Mouse (Mus musculus) kidney, postnatal 0 days (tissue): ENCODE measurements around the gene Nfia. TPM values are rescaled to one million over a fixed set of nuclear protein-coding genes. Genes with fewer than 3 reads are reported as not detected.

Experiments used
- ATAC-seq: fragments of 200-750 bp; cut with Nextera tagmentation; replicated peaks from 2 replicates; pipeline ENCODE4 v1.8.0; 2017; ENCODE audit warnings: low read depth, moderate number of reproducible peaks, moderate TSS enrichment, moderate library complexity; ENCODE audit not compliant: low FRiP score
- DNase-seq: peaks from one replicate; pipeline ENCODE4 v3.0.0-alpha.2; 2016; ENCODE audit warnings: low spot score
- H3K27ac ChIP-seq: fragments of 300-500 bp; sonication (generic); 2 replicates; pipeline ENCODE4 v1.5.1; 2014; ENCODE audit warnings: mild to moderate bottlenecking
- H3K27me3 ChIP-seq: fragments of 300-500 bp; sonication (generic); 2 replicates; pipeline ENCODE4 v1.6.1; 2014; ENCODE audit warnings: low read length, mixed read lengths; ENCODE audit not compliant: insufficient read depth
- H3K36me3 ChIP-seq: fragments of 300-500 bp; sonication (generic); 2 replicates; pipeline ENCODE4 v1.6.1; 2014; ENCODE audit warnings: low read length, mixed read lengths; ENCODE audit not compliant: insufficient read depth
- H3K4me1 ChIP-seq: fragments of 300-500 bp; sonication (generic); replicated peaks from 2 replicates; pipeline ENCODE4 v1.6.1; 2014; ENCODE audit warnings: antibody characterized with exemption, low read length, mixed read lengths; ENCODE audit not compliant: insufficient read depth
- H3K4me2 ChIP-seq: fragments of 300-500 bp; sonication (generic); 2 replicates; pipeline ENCODE4 v1.6.1; 2014; ENCODE audit warnings: mild to moderate bottlenecking, low read length, moderate library complexity, mixed read lengths
- H3K4me3 ChIP-seq: fragments of 300-500 bp; sonication (generic); replicated peaks from 2 replicates; pipeline ENCODE4 v1.5.1; 2014; ENCODE audit warnings: low read depth, low read length
- H3K9ac ChIP-seq: fragments of 300-500 bp; sonication (generic); 2 replicates; pipeline ENCODE4 v1.6.1; 2014; ENCODE audit warnings: low read depth, low read length
- H3K9me3 ChIP-seq: fragments of 300-500 bp; sonication (generic); replicated peaks from 2 replicates; pipeline ENCODE4 v1.6.1; 2016; ENCODE audit warnings: low read length, inconsistent platforms, mixed read lengths
- CTCF ChIP-seq: IDR thresholded peaks from 2 replicates; pipeline ENCODE4 v1.5.1; 2016; ENCODE audit warnings: antibody characterized with exemption, low read depth, mild to moderate bottlenecking, moderate library complexity
- WGBS: fragments of 180-500 bp; shearing (Covaris S2); extraction: QIAGEN DNeasy Blood & Tissue Kit; methylation state at CpG from one replicate; pipeline ENCODE4 v1.1.7; 2014; 5-methylcytosine and 5-hydroxymethylcytosine counted together
- polyA plus RNA-seq: library from polyadenylated mRNA; unstranded; fragments of >200 nt; fragmentation: Nextera tagmentation; extraction: Ambion mirVana; gene quantifications from 2 replicates; pipeline ENCODE4 v1.2.1, GENCODE M21; 2015

Nfia gene
- polyA plus RNA-seq, 1 experiment from 2014 or later: 25.9 TPM

- Histone ChIP-seq H3K27ac (no peak overlapping the region), H3K4me1 (peaks cover 22% of the 10 kb centered on the region), H3K9me3 (no peaks in the 10 kb centered on the region), H3K9ac (no peak overlapping the region), H3K27me3 (no peaks in the 10 kb centered on the region), H3K36me3 (no peaks in the 10 kb centered on the region), H3K4me2 (no peak overlapping the region), H3K4me3 (no peak overlapping the region)
- no peak for DNase-seq
- WGBS: 91% methylated on average over 4 of the region's 4 CpGs
- no peak for TF ChIP-seq CTCF
- ATAC-seq: no peak
Measured at GRCm38 (mm10) chr4:98109911-98110310, 337.4 kb downstream of the Nfia start.

DNA sequence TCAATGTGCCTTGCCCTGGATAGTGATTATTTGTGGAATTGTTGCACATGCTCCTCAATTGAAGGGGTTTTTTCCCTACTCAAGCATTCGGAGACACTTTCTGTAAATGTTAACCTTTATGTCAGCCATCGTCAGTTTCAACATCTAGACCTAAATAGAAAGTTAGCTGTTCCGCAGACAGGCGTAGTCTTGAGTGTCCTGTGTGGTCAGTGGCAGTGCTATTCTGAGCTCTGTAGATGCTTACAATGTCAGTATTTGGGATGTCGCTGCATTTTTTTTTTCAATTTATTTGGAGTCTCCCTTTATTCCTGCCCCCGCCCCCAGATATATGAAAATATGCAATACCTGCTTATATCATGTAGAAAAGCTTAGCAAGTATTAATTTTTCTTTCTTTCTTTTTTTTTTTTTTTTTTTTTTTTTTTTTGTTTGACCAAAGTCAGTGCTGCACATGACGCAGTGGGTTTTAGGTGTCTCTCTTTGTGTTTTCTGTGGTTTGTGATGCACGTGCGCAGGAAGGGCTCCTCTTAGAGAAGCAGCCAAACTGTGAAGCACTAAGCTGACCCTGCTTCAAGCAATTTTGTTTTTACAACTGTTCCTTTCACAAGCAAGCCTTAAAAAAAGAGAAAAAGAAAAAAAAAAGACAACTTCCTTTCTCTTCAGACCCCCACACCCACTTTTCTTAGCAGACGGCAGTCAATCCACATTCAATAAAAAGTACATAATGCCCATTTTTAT lies 340.9 kb downstream of the Nfia start:
- Histone ChIP-seq H3K36me3 (no peaks in the 10 kb centered on the region), H3K4me1 (no peaks in the 10 kb centered on the region), H3K9ac (no peak overlapping the region), H3K9me3 (no peaks in the 10 kb centered on the region), H3K27ac (no peak overlapping the region), H3K4me2 (no peak overlapping the region), H3K4me3 (no peak overlapping the region), H3K27me3 (no peaks in the 10 kb centered on the region)
- no peak for DNase-seq
- WGBS: 78% methylated on average over 10 of the region's 10 CpGs
- TF ChIP-seq CTCF: no peak
- ATAC-seq: no peak

- no peak overlapping the region for H3K4me2 ChIP-seq
- WGBS: 56% methylated on average over 2 of the region's 2 CpGs
- H3K9ac ChIP-seq: no peak overlapping the region
- H3K27me3 ChIP-seq: no peaks in the 10 kb centered on the region
- TF ChIP-seq CTCF: no peak
- DNase-seq (no peak), ATAC-seq (no peak)
- no peak overlapping the region for H3K27ac ChIP-seq
- H3K36me3 ChIP-seq: no peaks in the 10 kb centered on the region
- H3K4me3 ChIP-seq: no peak overlapping the region
- no peaks in the 10 kb centered on the region for H3K4me1 ChIP-seq
- H3K9me3 ChIP-seq: no peaks in the 10 kb centered on the region
Measured at GRCm38 (mm10) chr4:98114966-98115365, 342.4 kb downstream of the Nfia start.

DNA sequence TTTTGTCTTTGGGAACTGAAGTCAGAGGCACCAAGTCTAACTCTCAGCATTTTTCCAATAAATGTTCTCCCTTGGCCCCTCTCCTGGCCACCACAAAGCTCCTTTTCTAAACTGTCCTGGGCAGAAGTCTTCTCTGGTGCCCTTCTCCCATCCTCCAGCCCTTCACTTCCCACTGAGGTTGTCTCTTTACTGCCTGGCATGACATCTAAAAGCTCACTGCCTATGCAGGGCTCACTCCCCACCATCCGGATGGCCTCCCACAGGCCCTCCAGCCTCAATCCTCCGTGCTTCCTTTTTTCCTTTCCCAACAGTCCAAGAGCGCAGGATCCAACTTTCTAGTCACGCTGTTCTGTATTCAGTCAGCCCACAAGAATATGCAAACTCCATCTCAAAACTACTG lies 342.9 kb downstream of the Nfia start:
- TF ChIP-seq CTCF: no peak
- no peak for DNase-seq
- H3K36me3 ChIP-seq: no peaks in the 10 kb centered on the region
- H3K4me2 ChIP-seq: no peak overlapping the region
- H3K9me3 ChIP-seq: no peaks in the 10 kb centered on the region
- ATAC-seq: no peak
- H3K4me3 ChIP-seq: no peak overlapping the region
- no peaks in the 10 kb centered on the region for H3K4me1 ChIP-seq
- no peak overlapping the region for H3K9ac ChIP-seq
- no peaks in the 10 kb centered on the region for H3K27me3 ChIP-seq
- H3K27ac ChIP-seq: no peak overlapping the region
- WGBS: 90% methylated on average over 4 of the region's 4 CpGs

GRCm38 (mm10) chr4:98116046-98116445 lies 343.5 kb downstream of the Nfia start:
- Histone ChIP-seq H3K4me1 (no peaks in the 10 kb centered on the region), H3K9ac (no peak overlapping the region), H3K4me2 (no peak overlapping the region), H3K36me3 (no peaks in the 10 kb centered on the region), H3K4me3 (no peak overlapping the region), H3K9me3 (no peaks in the 10 kb centered on the region), H3K27ac (no peak overlapping the region), H3K27me3 (no peaks in the 10 kb centered on the region)
- ATAC-seq (no peak), DNase-seq (no peak)
- TF ChIP-seq CTCF: no peak
- WGBS: 95% methylated on average over 7 of the region's 7 CpGs

- Histone ChIP-seq H3K27ac (no peak overlapping the region), H3K9ac (no peak overlapping the region), H3K9me3 (no peaks in the 10 kb centered on the region), H3K4me1 (no peaks in the 10 kb centered on the region), H3K4me3 (no peak overlapping the region), H3K27me3 (no peaks in the 10 kb centered on the region), H3K4me2 (no peak overlapping the region), H3K36me3 (no peaks in the 10 kb centered on the region)
- TF ChIP-seq CTCF: no peak
- WGBS: 49% methylated on average over 3 of the region's 3 CpGs
- no peak for DNase-seq
- ATAC-seq: no peak
Measured at GRCm38 (mm10) chr4:98118126-98118525, 345.6 kb downstream of the Nfia start.
